Mouse (Mus musculus) thymus, postnatal 4 days (tissue): ENCODE measurements at regions not wholly inside any gene's neighbourhood (a gene's known extent, or its start where the extent isn't known, plus 50 kb on each side); places are given as distances from the start of the nearest gene placed in this dataset.

Experiments used
- DNase-seq: peaks from one replicate; pipeline ENCODE4 v3.0.0; 2021

DNA sequence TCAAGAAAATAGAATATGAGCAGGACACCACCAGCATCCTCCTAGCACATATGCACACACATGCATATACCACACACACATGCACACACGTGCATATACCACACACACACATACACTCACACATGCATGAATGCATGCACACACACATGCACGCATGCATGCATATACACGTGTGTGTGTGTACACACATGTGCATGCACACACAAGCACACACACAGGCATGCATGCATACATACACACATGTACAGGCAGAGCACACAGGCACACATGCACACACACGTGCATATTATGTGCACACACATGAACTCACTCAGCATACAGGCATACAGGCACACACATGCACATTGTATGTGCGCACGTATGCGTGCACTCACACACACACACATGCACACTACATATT lies 275.7 kb upstream of the Sash1 start:
- DNase-seq: no peak

DNA sequence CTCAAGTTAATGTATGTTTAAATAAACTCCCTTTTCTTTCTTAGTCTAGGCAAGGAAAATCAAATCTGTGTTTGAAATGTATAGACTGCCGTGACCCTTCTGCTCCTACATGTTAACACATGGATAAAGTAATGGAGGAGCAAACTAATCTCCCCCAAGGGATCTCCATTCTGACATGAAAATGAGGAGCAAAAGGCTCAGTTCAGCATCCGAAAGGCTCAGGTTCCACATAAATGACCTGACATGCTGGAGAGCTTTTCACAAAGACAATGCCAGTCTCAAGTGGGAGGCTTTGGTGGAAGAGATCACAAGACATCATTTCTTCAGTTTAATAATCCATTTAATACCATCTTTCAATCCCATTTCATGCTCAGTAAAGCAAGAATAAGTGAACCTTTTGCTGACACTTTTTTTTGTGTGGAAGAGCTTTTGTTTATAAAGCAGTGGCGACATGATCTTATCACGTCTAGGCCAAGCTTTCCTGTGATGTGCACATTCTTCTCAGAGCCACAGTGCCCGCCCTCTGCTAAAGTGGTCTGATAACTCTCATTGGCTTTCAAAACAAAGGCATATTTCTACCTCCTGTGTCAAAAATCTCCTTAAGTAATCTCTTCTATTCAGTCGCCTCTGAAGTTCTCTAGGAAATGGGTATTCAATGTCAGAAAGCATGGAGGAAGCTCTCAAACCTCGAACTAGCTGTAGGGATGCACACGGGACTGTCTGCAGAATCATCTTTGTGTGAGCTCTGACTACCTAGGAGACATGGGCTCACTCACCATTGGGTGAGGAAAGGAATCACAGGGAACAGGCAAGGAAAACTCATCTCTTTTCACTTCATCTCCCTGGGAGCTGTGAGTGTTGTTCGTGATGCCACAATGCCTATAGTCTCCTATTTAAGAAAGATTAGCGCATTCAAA lies 271.7 kb upstream of the Sash1 start:
- DNase-seq: no peak

DNA sequence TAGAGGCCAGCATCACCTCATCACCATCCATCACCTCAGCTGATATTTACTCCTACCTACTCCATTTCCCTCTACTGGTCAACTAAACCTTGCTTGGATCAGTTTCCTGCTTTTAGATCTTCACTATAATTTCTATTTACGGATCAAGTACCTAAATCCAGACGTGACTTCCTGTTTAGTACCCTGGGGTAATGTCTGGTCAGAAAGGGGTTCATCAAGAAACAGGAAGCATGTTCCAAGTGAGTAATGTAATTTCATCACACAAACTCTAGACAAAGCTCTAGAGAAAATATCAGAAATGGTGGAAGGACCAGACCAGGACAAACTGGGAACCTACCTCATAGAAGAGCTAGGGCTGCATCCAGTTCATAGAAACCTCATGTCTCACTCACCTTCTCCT lies 250.2 kb upstream of the Sash1 start:
- DNase-seq: no peak

DNA sequence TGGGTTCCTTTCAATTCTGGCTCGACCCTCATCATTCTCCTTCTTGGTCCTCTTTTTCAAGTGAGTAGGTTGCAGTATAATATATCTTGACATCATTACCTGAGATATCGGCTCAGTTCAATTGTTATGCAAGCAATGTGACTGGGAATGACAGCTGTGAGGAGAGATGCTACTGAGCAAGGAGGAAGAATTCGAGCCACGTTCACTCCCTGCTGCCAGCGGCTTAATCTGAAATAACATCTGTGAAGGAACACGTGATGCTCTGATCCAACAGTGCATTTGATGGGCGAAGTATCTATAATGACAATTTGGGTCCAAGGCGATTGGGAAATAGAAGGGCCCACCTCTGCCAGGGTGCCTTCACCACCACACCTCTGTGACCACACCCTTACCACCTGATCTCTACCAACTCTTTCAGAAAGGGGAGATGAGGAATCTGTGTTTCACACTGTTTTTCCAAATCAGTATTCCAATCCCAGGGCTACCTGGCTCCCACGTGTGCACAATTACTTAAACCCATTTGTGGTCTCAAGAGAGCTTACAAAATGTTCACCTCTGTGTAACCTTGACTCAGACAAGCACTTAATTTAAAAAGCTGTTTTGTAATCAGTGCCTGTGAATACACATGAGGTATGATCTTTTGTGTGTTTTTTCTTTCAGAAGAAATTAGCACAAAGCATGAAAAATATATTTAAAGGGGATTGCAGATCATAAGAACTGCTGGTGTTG lies 248.6 kb upstream of the Sash1 start:
- no peak for DNase-seq

DNA sequence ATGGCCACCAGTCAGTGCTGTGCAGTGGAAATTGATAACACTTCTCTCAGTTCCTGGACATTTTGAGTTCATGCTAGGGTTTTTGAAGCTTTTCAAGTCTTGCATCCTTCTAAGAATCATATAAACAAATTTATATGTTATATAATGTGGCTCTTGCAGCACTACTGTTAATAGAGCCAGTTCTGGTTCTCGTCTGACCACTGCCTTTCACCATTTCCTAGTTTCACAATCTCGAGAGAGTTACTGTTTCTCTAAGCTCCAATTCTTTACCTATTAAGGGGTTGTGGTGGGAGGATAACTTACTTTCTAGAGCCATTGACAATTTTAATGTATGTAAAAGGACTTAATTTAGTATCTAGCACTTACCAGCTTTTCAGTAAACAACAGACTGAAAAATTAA lies 244.2 kb upstream of the Sash1 start:
- DNase-seq: no peak

DNA sequence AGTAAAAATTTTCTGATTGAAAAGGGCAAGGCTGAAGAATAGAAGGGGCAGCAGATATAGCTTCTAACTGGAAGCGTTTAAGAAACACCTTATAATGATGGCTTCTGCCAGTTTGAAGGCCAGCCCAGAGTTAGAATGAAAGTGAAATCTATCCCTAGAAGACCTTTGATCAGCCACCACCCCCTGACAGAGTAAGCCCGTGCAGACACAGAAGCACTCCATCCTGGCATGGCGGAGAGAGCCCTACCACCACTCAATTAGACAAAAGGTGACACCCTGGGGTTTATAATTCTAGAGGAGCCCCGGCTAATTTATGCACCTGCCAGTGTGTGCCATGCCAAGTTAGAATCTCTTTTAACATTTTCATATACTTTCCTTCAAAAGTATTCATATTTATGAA lies 233.4 kb upstream of the Sash1 start:
- no peak for DNase-seq

DNA sequence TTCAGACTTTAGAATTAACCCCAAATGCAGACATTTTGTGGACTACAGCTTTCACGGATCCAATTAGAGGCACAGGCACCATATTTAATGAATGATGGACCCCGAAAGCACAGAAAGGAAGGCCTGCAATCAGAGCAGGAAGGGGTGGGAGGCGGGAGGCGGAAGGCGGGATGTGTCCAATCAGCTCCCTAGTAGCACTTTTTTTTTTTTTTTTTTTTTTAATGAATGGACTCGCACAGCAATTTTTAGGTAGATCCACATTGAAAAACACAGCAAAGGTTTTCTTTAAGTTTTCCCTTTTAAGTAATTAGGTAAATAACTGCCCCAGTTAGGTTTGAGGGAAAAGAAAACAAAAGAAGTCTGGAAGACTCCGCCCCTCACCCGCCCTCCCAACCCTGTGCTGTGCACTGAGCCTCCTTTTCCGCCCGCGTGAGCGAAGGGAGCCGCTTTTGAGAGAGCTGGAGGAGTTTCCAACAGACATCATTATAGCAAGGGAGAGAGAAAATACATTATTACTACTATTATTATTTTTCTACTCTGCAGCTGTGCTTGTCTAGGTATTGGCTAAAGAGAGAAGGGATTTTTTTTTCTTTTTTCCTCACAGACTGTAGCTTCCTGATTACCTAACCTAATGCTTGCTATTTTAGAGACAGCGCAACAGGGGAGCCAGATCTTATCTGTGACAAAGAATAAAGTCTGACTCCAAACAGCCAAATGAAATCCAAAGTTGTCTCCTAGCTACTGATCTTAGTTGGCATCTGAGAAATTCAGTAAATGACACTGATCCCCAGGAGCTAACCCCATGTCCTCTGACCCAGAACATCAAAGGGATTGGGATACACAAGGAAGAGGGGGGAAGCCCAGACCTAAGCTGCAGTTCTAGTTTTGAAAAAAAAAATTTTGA lies 232.0 kb upstream of the Sash1 start:
- no peak for DNase-seq

DNA sequence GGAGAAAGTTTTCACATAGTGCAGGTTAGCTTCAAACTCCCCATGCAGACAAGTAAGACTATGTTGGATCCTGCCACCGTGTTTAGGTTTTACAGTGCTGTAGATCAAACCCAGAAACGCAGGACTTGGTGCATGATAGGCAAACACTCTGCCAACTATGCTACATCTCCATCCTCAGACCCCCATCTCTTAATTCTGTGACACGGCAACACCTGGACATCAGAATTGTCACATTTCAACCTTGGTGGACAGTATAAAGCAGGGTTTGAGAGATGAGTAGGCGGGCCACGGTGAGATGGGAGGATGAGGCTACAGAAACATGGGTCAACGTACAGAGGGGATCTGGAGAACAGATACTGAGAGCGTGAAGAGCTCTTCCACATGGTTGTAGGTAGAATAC lies 231.3 kb upstream of the Sash1 start:
- DNase-seq: no peak

DNA sequence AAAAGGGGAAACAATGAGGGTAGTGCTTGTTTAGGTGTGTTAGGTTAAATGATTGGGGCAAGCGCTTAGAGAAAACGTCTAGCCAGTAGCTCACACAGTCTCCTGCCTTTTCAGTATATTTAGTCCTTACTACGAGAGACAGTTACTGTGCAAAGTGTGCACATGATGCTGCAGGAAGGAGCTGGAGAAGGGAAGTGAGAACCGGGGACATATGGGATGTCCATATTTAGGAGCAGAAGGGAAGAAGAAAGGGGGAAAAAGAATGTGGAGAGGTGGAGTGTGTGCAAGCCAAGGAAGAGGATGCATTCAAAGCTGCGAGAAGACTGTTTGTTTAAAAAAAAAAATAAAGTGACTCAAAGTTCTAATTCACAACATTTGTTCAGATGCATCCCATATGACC lies 227.8 kb upstream of the Sash1 start:
- DNase-seq: no peak

DNA sequence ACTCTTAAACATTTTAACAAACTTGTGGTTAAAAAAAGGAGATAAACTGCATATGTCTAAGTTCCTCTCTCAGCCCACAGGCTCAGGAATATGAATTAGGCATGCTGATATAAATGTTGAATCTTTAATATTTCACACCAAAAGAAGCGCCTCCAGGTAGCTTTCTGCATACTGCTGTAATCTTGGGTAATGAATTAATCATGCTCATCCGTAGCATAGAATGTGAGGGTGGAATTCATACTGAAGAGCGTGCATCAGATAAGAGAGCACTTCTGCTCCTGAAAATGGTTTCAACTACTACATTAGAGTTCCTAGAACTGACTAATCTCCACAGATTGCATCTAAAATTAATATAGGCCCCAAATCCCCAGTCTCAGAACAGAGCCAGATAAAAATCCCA lies 225.2 kb upstream of the Sash1 start:
- DNase-seq: no peak

DNA sequence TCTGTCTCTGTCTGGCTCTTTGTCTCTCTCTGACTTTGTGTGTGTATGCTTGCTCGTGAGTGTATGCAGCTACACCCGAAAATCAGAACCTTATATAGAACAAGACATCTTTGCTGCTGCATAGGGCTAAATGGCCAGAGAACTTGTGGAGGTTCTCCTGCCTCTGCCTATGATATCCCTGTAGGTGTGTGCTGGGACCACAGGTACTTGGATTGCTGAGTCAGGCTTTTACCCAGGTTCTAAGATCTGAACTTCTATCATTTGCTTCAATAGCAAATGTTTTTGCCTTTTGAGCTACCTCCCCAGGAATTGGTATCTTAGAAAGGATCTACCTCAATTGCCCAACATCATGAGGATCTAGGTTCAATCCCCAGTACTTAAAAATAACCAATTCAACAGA lies 210.3 kb upstream of the Sash1 start:
- no peak for DNase-seq

DNA sequence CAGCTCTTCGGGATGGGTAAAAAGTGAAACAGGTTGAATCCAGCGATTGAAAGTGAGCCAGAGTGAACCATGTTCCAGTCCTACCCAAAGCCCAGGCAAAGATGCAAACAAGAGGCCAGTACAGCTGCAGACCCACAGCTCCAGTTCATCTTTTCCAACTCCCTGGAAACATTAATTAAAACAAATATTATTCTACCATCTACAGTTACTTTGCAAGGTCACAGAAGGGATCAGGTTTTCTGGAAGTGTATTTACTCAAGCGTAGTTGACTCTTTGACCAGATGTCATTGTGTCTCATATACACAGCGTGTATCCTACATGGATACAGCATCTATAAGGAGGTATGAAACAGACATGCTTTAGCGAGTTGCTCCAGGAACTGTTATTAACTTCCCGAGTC lies 209.3 kb upstream of the Sash1 start:
- DNase-seq: no peak

DNA sequence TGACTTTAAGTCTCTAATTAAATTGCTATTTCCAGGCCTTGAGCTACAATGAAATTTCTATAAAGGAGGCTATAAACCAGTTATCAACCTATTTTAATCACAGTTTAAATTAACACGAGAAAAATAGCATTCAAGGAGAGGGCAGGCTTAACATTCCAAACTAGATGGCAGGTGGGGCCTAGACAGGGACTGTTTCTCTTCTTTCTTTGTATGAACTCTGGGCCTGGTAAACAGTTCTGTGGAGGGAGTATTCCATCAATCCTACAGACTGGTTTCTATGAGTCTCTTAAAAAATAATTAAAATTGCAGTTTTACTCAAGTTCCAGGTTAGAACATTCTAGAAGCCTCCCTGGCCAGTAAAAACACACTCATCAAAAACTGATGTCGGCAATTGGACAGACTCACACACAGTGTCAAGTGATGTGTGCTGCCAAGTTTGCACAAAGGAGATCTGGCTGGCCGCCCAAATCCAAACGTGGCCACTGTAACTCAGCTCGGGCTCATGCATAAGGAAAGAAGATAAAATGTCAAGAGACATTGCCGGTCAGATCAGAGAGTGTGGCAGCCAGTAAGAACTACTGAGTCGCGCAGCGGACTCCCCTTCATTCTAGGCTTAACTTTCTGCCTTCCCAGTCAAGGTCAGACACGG lies 206.5 kb upstream of the Sash1 start:
- DNase-seq: no peak

DNA sequence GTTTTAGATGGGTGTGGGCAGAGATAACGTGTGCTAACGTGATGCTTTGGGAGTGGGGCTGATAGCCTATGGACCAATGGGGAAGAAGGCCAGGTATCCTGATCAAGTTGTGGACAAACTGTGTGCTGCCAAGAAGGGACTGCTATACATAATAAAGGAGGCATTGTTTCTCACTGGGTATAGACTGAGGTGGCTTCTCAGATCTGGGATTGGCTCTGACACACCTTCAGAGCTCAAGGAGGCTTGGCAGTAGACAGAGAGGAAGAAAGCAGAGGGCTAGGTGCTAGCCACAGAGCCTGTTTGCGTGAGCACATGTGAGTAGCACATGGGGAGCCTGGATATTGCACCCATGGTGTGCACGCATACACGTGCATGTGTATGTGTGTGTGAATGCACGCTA lies 205.1 kb upstream of the Sash1 start:
- DNase-seq: no peak

DNA sequence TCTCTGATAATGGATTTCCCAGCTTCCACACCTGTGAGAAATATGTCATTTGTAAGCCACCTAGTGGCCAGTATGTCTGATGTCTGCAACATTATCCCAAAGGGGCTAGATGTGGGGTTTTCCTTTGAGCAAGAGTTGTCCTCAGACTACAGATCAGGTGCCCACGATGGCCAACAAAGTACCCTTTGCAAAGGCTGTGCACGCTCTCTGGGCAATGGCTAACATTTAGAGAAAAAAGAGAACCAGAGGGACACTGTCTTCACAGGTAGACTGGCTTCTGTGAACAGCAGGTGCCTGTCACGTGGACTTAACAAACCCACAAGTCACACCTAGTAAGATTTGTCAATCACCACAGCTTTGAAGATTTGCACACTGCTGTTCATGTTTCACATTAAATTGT lies 202.0 kb upstream of the Sash1 start:
- no peak for DNase-seq

DNA sequence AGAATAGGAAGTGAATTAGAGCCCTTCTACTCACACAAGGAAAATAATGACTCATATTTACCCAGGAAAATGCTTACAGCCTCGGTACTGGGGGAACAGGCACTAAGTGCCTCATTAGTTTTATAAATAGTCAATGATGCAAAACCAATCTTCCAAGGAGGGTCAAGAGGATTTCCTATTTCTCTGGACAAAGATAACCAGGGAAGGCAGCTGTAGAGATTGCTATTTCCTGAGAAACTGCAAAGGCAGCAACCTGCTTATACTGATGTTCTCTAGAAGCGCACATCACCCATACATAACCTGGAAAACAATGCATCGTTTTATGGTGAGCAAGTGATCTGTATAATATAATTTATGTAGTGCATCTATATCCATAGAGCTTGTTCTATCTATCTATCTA lies 201.3 kb upstream of the Sash1 start:
- no peak for DNase-seq

DNA sequence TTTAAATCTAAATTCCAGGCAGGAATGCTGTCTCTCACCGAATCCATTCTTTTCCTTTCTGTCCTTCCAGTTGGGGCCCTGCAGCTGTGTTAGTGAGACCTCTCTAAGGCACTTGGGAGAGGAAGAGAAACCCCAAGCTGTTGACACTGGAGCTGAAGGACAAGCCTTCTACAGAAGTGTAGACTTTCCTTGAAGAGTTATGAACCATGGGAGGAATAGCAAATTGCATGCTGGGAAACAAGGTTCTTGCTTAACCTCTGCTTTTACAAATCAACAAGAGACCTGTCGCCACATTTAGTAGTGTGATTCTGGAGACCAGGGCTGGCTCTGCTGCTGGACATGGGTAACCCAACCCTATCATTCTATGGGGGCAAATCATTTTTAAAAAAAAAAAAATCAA lies 200.8 kb upstream of the Sash1 start:
- no peak for DNase-seq

DNA sequence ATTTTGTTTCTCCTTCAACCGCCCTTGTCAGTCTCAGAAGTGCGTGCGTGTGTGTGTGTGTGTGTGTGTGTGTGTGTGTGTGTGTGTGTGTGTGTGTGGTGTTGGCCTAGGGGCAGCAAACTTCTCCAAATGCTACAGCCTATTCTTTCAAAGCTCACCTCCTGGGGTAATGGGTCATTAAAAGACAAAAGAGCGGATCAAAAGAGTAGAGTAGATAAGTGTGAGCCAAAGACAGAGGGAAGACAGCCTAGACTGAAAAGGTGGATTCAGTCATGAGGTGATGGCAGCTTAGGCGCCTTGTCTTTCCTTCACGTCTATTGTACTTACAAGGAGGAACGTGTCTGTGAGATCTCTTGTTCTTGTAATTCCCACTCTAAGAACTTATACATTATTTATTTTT lies 199.6 kb upstream of the Sash1 start:
- no peak for DNase-seq

DNA sequence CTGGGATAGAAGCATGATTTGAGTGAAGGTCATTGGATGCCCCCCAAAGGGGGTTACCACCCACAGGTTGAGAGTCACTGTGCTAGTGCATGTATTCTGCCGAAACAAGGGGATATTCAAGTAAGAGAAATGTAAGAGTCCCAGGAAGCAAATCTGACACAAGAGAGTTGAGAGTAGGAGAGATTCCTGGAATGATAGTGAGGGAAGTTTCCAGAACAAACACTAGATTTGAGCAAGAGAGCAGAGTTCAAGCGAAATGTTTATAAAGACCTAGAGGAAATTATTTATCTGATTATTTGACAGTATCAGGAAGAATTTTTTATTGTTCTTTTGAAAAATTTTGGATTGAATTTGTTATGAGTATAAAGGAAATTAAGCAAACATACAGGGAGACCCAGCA lies 189.0 kb upstream of the Sash1 start:
- DNase-seq: no peak

DNA sequence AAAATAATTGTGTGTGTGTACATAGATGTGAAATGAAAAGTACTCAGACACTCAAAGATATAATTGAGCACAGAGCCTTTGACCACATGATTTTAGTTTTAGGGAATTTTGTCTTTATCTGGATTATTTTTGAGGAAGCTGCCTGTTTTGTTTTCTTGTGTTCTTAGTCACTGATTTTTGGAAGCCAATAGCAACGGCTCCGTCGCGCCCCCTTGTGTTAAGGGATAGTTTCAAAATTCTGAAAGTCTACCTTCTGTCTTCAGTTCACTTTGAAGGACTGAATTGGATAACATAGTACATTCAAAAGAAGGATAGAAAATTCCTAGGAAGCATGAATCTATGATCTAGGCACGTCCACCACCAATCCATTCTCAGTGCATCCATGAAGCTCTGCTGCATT lies 185.8 kb upstream of the Sash1 start:
- DNase-seq: peak; percentile 55

DNA sequence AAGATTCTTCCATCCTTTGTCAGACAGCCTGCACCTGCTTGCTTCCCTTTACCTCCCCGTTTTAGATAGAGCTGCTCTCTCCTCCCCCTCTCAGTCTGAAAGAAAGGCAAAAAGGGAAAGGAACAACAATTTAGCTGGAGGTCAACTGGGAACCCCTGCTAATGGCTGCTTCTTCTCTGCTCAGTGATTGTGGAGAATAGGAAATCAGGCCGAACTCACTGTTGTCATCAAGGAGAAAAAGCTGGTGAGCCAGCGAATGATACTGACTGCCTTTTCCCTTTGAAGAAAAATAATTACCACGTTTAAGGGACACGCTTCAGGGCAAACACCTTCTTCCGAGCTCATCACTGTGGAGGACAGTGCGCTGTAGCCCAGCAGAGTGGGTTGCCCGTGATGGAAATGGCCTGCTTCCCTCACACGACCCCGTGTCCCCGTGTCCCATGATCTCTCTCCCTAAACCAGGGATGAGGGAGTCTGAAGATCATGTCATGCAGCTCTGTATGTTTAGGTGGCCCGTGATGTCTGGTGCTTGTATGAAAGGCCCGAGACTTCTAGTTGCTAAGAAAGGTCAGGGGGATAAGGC lies 183.8 kb upstream of the Sash1 start:
- DNase-seq: no peak

DNA sequence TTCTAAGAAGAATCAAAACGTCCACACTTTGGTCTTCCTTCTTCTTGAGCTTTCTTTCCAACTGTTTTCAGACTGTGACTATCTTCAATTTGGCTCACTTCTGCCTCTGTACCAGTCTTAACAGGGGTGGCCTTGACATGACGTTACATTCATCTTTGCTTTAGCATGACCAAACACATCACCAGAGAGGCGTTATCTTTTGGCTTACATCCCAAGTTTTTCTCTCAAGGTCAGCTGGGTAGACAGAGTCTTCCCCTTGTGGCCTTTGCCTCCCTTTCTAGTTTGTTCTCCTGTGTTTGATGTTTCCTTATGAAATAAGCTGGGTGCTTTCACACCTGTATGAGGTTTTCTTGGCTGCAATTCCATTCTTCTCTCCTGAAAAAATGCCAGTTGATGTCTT lies 180.7 kb upstream of the Sash1 start:
- no peak for DNase-seq

DNA sequence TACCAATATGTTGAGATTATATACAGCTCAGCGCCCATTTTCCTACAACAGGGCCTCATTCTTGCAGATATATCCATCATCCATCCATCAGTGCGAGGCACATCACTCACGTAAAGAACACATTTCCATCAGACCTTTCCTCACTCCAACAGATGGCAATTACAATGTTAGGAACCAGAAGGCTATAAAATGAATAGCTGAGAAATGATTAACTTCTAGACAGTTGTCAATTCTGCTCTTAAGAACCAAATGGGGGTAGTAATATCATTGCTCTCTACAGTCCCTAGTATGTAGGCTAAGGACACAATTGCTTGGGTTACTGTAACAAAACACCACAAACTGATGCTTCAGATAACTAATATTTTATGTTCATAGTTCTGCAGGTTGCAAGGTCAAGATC lies 176.1 kb upstream of the Sash1 start:
- DNase-seq: no peak
